In genomic region chr1:86243490-86243889, GRCm38 (mm10) we compare ENCODE assay signal across 22 mouse cellular contexts. TPM values are rescaled to one million over a fixed set of nuclear protein-coding genes. Genes with fewer than 3 reads are reported as not detected.
A peak's percentile ranks its signal among the peaks of the same experiment; 100 is the strongest.
DNase-seq lines count a peak whose midpoint lies in the region; ATAC-seq and TF ChIP-seq lines count a peak whose summit lies in the region.
"Had no signal": no experiment of that assay in that cellular context is flagged by ENCODE, and none has a peak within 500 bp of the region (broad histone marks: within the 10 kb centered on the region; RNA-seq: fewer than 3 reads in every experiment).

No protein-coding gene starts in this region.

- 14% methylated on average over 6 of the region's 6 CpGs for WGBS in heart, embryonic 12.5 days
- WGBS in heart, adult 2 months, result 30% methylated on average over 6 of the region's 6 CpGs
- 28% methylated on average over 6 of the region's 6 CpGs for whole genome bisulfite sequencing in liver, embryonic 12.5 days (ENCODE audit: insufficient replicate concordance)
- 92% methylated on average over 6 of the region's 6 CpGs for WGBS in midbrain, embryonic 10.5 days

- no peak for ATAC-seq in heart, embryonic 12.5 days (ENCODE audit: insufficient number of reproducible peaks, low FRiP score)
- ATAC-seq in liver, embryonic 12.5 days, result no peak
- ATAC-seq: forebrain, embryonic 14.5 days; intestine, embryonic 15.5 days had no signal

- TF ChIP-seq EP300 in heart, adult 2 months (IDR thresholded peaks at IDR 0.05; ENCODE audit: insufficient read depth, low read depth, low read length), result no peak

- no peak for DNase-seq in heart, adult 2 months
- DNase-seq in liver (no peak), NIH3T3 (ENCODE audit: low read depth) (peak; percentile 51)
- DNase-seq in midbrain, embryonic 10.5 days (ENCODE audit: low spot score), result no peak
- DNase-seq: adrenal gland, postnatal 10 days; cerebellum, adult 11 months; cerebellum, adult 8-10 months; cerebellum, postnatal 14 days; embryo, embryonic 11 days; gastrocnemius, adult 2 months; gastrocnemius, postnatal 25 days had no signal

- H3K9ac ChIP-seq in heart, embryonic 12.5 days, result no peak overlapping the region
- no peak overlapping the region for H3K9ac ChIP-seq in heart, adult 2 months (ENCODE audit: low read depth, low read length)
- H3K9ac ChIP-seq in liver, embryonic 12.5 days, result no peak overlapping the region
- H3K9ac ChIP-seq: embryonic facial prominence, embryonic 15.5 days; heart, embryonic 15.5 days; hindbrain, embryonic 14.5 days; intestine, embryonic 15.5 days had no signal

- peaks cover 53% of the 10 kb centered on the region for H3K4me1 ChIP-seq in heart, embryonic 12.5 days (replicated peaks)
- H3K4me1 ChIP-seq in heart, adult 2 months (ENCODE audit: control insufficient read depth, insufficient read depth, low read length), result no peaks in the 10 kb centered on the region
- H3K4me1 ChIP-seq in liver, embryonic 12.5 days, result peaks cover 80% of the 10 kb centered on the region
- no peaks in the 10 kb centered on the region for H3K4me1 ChIP-seq in midbrain, embryonic 10.5 days
- H3K4me1 ChIP-seq: forebrain, embryonic 10.5 days; intestine, embryonic 15.5 days had no signal

- TF ChIP-seq CTCF in heart, adult 2 months (IDR thresholded peaks at IDR 0.05), result no peak

- intact Hi-C loops in heart, adult 2 months (cut with DNase I), result no loop called here

- no peak overlapping the region for H3K4me2 ChIP-seq in heart, embryonic 12.5 days
- H3K4me2 ChIP-seq in liver, embryonic 12.5 days, result no peak overlapping the region
- H3K4me2 ChIP-seq: embryonic facial prominence, embryonic 15.5 days; heart, embryonic 15.5 days; hindbrain, embryonic 14.5 days; intestine, embryonic 15.5 days had no signal

- H3K9me3 ChIP-seq in heart, embryonic 12.5 days (replicated peaks), result no peaks in the 10 kb centered on the region
- no peaks in the 10 kb centered on the region for H3K9me3 ChIP-seq in liver, embryonic 12.5 days (replicated peaks)
- no peaks in the 10 kb centered on the region for H3K9me3 ChIP-seq in midbrain, embryonic 10.5 days (replicated peaks)
- H3K9me3 ChIP-seq: embryonic facial prominence, embryonic 15.5 days; forebrain, embryonic 10.5 days; heart, embryonic 15.5 days; hindbrain, embryonic 10.5 days; intestine, embryonic 15.5 days had no signal

- H3K27ac ChIP-seq in heart, embryonic 12.5 days (ENCODE audit: poor library complexity, severe bottlenecking), result peak overlapping the region; percentile 55; the same call in 1 of the 2 replicates
- H3K27ac ChIP-seq in heart, adult 2 months, result no peak overlapping the region
- H3K27ac ChIP-seq in liver, embryonic 12.5 days, result peak overlapping the region; percentile 34
- H3K27ac ChIP-seq in midbrain, embryonic 10.5 days (replicated peaks), result no peak overlapping the region
- H3K27ac ChIP-seq: embryonic facial prominence, embryonic 15.5 days; forebrain, embryonic 10.5 days; gastrocnemius, adult 2 months; heart, embryonic 15.5 days; hindbrain, embryonic 10.5 days; hindbrain, embryonic 14.5 days; intestine, embryonic 15.5 days had no signal

- H3K4me3 ChIP-seq in heart, embryonic 12.5 days, result no peak overlapping the region
- H3K4me3 ChIP-seq in heart, adult 2 months, result no peak overlapping the region
- no peak overlapping the region for H3K4me3 ChIP-seq in liver, embryonic 12.5 days
- no peak overlapping the region for H3K4me3 ChIP-seq in midbrain, embryonic 10.5 days
- H3K4me3 ChIP-seq: embryonic facial prominence, embryonic 15.5 days; erythroblast, embryonic 14.5 days; forebrain, embryonic 10.5 days; gastrocnemius, adult 2 months; heart, embryonic 15.5 days; hindbrain, embryonic 10.5 days; intestine, embryonic 15.5 days had no signal

- TF ChIP-seq POLR2A in heart, adult 2 months (IDR thresholded peaks at IDR 0.05; ENCODE audit: insufficient read depth, low read depth, low read length), result no peak

- H3K27me3 ChIP-seq in heart, embryonic 12.5 days (replicated peaks), result no peaks in the 10 kb centered on the region
- H3K27me3 ChIP-seq in heart, adult 2 months (ENCODE audit: control insufficient read depth, insufficient read depth, low read length), result no peaks in the 10 kb centered on the region
- H3K27me3 ChIP-seq in liver, embryonic 12.5 days (replicated peaks), result no peaks in the 10 kb centered on the region
- no peaks in the 10 kb centered on the region for H3K27me3 ChIP-seq in midbrain, embryonic 10.5 days (ENCODE audit: low read depth, poor library complexity, severe bottlenecking)
- H3K27me3 ChIP-seq: CH12.LX; embryonic facial prominence, embryonic 15.5 days; heart, embryonic 15.5 days; intestine, embryonic 15.5 days had no signal

- H3K36me3 ChIP-seq in heart, embryonic 12.5 days, result no peaks in the 10 kb centered on the region
- H3K36me3 ChIP-seq in heart, adult 2 months (ENCODE audit: control insufficient read depth, insufficient read depth, low read length), result no peaks in the 10 kb centered on the region
- no peaks in the 10 kb centered on the region for H3K36me3 ChIP-seq in liver, embryonic 12.5 days
- H3K36me3 ChIP-seq in midbrain, embryonic 10.5 days, result peaks cover 27% of the 10 kb centered on the region
- H3K36me3 ChIP-seq: heart, embryonic 15.5 days; intestine, embryonic 15.5 days had no signal

- no peaks in the 10 kb centered on the region for H3K79me2 ChIP-seq in heart, adult 2 months (replicated peaks; ENCODE audit: control insufficient read depth, insufficient read depth, low read length)

RNA-seq across cellular contexts. Expression of gene B3gnt7, which starts 59.1 kb away (rescaled TPM):
- 6.3 and 7.1 TPM in 2 replicates for polyA plus RNA-seq in heart, embryonic 12.5 days (2016; fragmentation: Nextera tagmentation; extraction: Ambion mirVana)
- total RNA-seq in heart, adult 2 months (2021), result under 1 TPM; 0.41 to 0.57 TPM
- 0.62 and 0.82 TPM in 2 replicates for polyA plus RNA-seq in heart, adult 2 months (2012; rRNA removed)
- 4.7 and 4.8 TPM in 2 replicates for polyA plus RNA-seq in liver, embryonic 12.5 days (2016; fragmentation: Nextera tagmentation; extraction: Ambion mirVana)
- 3.7 and 4.2 TPM in 2 replicates for polyA plus RNA-seq in midbrain, embryonic 10.5 days (2016; fragmentation: Nextera tagmentation; extraction: Ambion mirVana)
- total RNA-seq: gastrocnemius, adult 2 months; gastrocnemius, postnatal 25 days had no signal

Comparison
In these comparisons a context has a peak if more than half of its experiments do, and no peak if none do; other contexts are left out.
1. H3K27ac ChIP-seq: peak in heart, embryonic 12.5 days (single experiment) and liver, embryonic 12.5 days (single experiment); none in heart, adult 2 months (single experiment) and midbrain, embryonic 10.5 days (single experiment).